In genomic region chr4:152282721-152283120, GRCm38 (mm10) we compare ENCODE assay signal across 8 mouse cellular contexts. TPM values are rescaled to one million over a fixed set of nuclear protein-coding genes. Genes with fewer than 3 reads are reported as not detected.
A peak's percentile ranks its signal among the peaks of the same experiment; 100 is the strongest.
DNase-seq lines count a peak whose midpoint lies in the region; ATAC-seq and TF ChIP-seq lines count a peak whose summit lies in the region.

No protein-coding gene starts in this region.

- no peaks in the 10 kb centered on the region for H3K36me3 ChIP-seq in neural tube, embryonic 11.5 days (ENCODE audit: control insufficient read depth, insufficient read depth, low read length)
- peaks cover 17% of the 10 kb centered on the region for H3K36me3 ChIP-seq in limb, embryonic 14.5 days (ENCODE audit: control insufficient read depth, insufficient read depth, low read length)
- H3K36me3 ChIP-seq in stomach, embryonic 14.5 days (ENCODE audit: control insufficient read depth, insufficient read depth, low read length), result no peaks in the 10 kb centered on the region

- peaks cover 83% of the 10 kb centered on the region for H3K27me3 ChIP-seq in neural tube, embryonic 11.5 days (ENCODE audit: control insufficient read depth, insufficient read depth, low read length)
- H3K27me3 ChIP-seq in limb, embryonic 14.5 days (ENCODE audit: control insufficient read depth, insufficient read depth, low read length), result peaks cover 67% of the 10 kb centered on the region
- peaks cover 61% of the 10 kb centered on the region for H3K27me3 ChIP-seq in stomach, embryonic 14.5 days (ENCODE audit: control insufficient read depth, insufficient read depth, low read length)

- WGBS in neural tube, embryonic 11.5 days, result 21% methylated on average over 20 of the region's 34 CpGs
- 20% methylated on average over 19 of the region's 34 CpGs for WGBS in limb, embryonic 14.5 days
- 21% methylated on average over 30 of the region's 34 CpGs for WGBS in stomach, embryonic 14.5 days

- 0 out of 2 replicates have a peak overlapping the region, but pooled peaks have one; percentile 18 for H3K9ac ChIP-seq in neural tube, embryonic 11.5 days (ENCODE audit: low read length)
- H3K9ac ChIP-seq in limb, embryonic 14.5 days (ENCODE audit: low read depth, low read length, severe bottlenecking), result peak overlapping the region; percentile 45
- H3K9ac ChIP-seq in stomach, embryonic 14.5 days (replicated peaks; ENCODE audit: low read depth, low read length), result 0 out of 2 replicates have a peak overlapping the region, but pooled peaks have one; percentile 21

- peak overlapping the region; percentile 21; the same call in 1 of the 2 replicates for H3K4me3 ChIP-seq in neural tube, embryonic 11.5 days (ENCODE audit: low read depth, low read length)
- H3K4me3 ChIP-seq in limb, embryonic 14.5 days (replicated peaks; ENCODE audit: low read length), result peak overlapping the region; percentile 32
- H3K4me3 ChIP-seq in stomach, embryonic 14.5 days (ENCODE audit: low read depth, low read length), result peak overlapping the region; percentile 18; the same call in 1 of the 2 replicates

- peak overlapping the region; percentile 45 for H3K4me2 ChIP-seq in neural tube, embryonic 11.5 days (ENCODE audit: low read depth)
- H3K4me2 ChIP-seq in limb, embryonic 14.5 days (replicated peaks; ENCODE audit: low read depth, low read length, severe bottlenecking), result peak overlapping the region; percentile 59
- H3K4me2 ChIP-seq in stomach, embryonic 14.5 days (replicated peaks; ENCODE audit: low read depth, low read length), result peak overlapping the region; percentile 52

- ATAC-seq in cerebellum, adult (ENCODE audit: insufficient number of reproducible peaks, low FRiP score, low TSS enrichment), result no peak
- no peak for ATAC-seq in neural tube, embryonic 11.5 days (ENCODE audit: insufficient read depth, low FRiP score, low TSS enrichment)
- ATAC-seq in limb, embryonic 14.5 days (ENCODE audit: low FRiP score, low read depth), result 0 out of 2 replicates have a peak, but pooled peaks have one; percentile 5
- ATAC-seq in stomach, embryonic 14.5 days (ENCODE audit: insufficient number of reproducible peaks, insufficient read depth, low FRiP score, low read depth), result no peak

- DNase-seq in cerebellum, adult 9-11 months, result peak; percentile 62
- no peak for DNase-seq in neural tube, embryonic 11.5 days (ENCODE audit: low spot score)
- DNase-seq in neural tube, embryonic 10.5 days (ENCODE audit: extremely low spot score, low spot score), result no peak
- DNase-seq in limb, embryonic 14.5 days (ENCODE audit: low spot score), result no peak
- DNase-seq in cerebellum, adult 9-10 months, result no peak
- no peak for DNase-seq in layer of hippocampus, postnatal 10 days (ENCODE audit: low spot score in 2 of 2)

- TF ChIP-seq POLR2A in limb, embryonic 14.5 days (IDR thresholded peaks at IDR 0.05; ENCODE audit: borderline replicate concordance, extremely low read depth, insufficient read depth, insufficient read length), result no peak

- H3K9me3 ChIP-seq in neural tube, embryonic 11.5 days (ENCODE audit: control insufficient read depth, low read length), result no peaks in the 10 kb centered on the region
- no peaks in the 10 kb centered on the region for H3K9me3 ChIP-seq in limb, embryonic 14.5 days (ENCODE audit: control insufficient read depth, low read length)
- H3K9me3 ChIP-seq in stomach, embryonic 14.5 days (ENCODE audit: control insufficient read depth, low read depth, low read length), result no peaks in the 10 kb centered on the region

- peaks cover 26% of the 10 kb centered on the region for H3K4me1 ChIP-seq in neural tube, embryonic 11.5 days (ENCODE audit: control insufficient read depth, insufficient read depth, low read length)
- peaks cover 12% of the 10 kb centered on the region; the same call in 1 of the 2 replicates for H3K4me1 ChIP-seq in limb, embryonic 14.5 days (ENCODE audit: control insufficient read depth, insufficient read depth, low read length)
- peaks cover 9% of the 10 kb centered on the region for H3K4me1 ChIP-seq in stomach, embryonic 14.5 days (ENCODE audit: control insufficient read depth, insufficient read depth, low read length)

- no peak overlapping the region for H3K27ac ChIP-seq in neural tube, embryonic 11.5 days (ENCODE audit: low read depth, low read length)
- H3K27ac ChIP-seq in limb, embryonic 14.5 days (replicated peaks; ENCODE audit: low read depth, low read length), result no peak overlapping the region
- H3K27ac ChIP-seq in stomach, embryonic 14.5 days (ENCODE audit: low read length), result no peak overlapping the region

RNA-seq across cellular contexts. Expression of gene Gpr153, which starts 8.7 kb away (rescaled TPM):
- polyA plus RNA-seq in neural tube, embryonic 11.5 days (2014; fragmentation: Nextera tagmentation; extraction: Ambion mirVana), result 8.3 and 8.9 TPM in 2 replicates
- 56.5 and 79.5 TPM in 2 replicates for polyA plus RNA-seq in limb, embryonic 14.5 days (2012; rRNA removed)
- 28.6 and 33.0 TPM in 2 replicates for polyA plus RNA-seq in limb, embryonic 14.5 days (2014; fragmentation: Nextera tagmentation; extraction: Ambion mirVana)
- polyA plus RNA-seq in stomach, embryonic 14.5 days (2014; fragmentation: Nextera tagmentation; extraction: Ambion mirVana), result 14.2 and 19.1 TPM in 2 replicates
- 10 to 100 TPM; 21.4 to 23.1 TPM for total RNA-seq in layer of hippocampus, postnatal 10 days (2021)

RNA-seq across cellular contexts. Expression of gene Hes3, which starts 8.7 kb away (rescaled TPM):
- polyA plus RNA-seq in neural tube, embryonic 11.5 days (2014; fragmentation: Nextera tagmentation; extraction: Ambion mirVana), result 1.6 and 2.3 TPM in 2 replicates
- 0.03 and 0.13 TPM in 2 replicates for polyA plus RNA-seq in limb, embryonic 14.5 days (2012; rRNA removed)
- not detected in 2 replicates for polyA plus RNA-seq in limb, embryonic 14.5 days (2014; fragmentation: Nextera tagmentation; extraction: Ambion mirVana)
- 0.43 TPM in 1 of 2 replicates, not detected in the other for polyA plus RNA-seq in stomach, embryonic 14.5 days (2014; fragmentation: Nextera tagmentation; extraction: Ambion mirVana)
- not detected for total RNA-seq in layer of hippocampus, postnatal 10 days (2021)

RNA-seq across cellular contexts. Expression of gene Icmt, which starts 14.3 kb away (rescaled TPM):
- polyA plus RNA-seq in neural tube, embryonic 11.5 days (2014; fragmentation: Nextera tagmentation; extraction: Ambion mirVana), result 27.1 and 31.3 TPM in 2 replicates
- 26.6 and 30.7 TPM in 2 replicates for polyA plus RNA-seq in limb, embryonic 14.5 days (2012; rRNA removed)
- 27.6 and 32.7 TPM in 2 replicates for polyA plus RNA-seq in limb, embryonic 14.5 days (2014; fragmentation: Nextera tagmentation; extraction: Ambion mirVana)
- polyA plus RNA-seq in stomach, embryonic 14.5 days (2014; fragmentation: Nextera tagmentation; extraction: Ambion mirVana), result 20.2 and 22.6 TPM in 2 replicates
- total RNA-seq in layer of hippocampus, postnatal 10 days (2021), result 10 to 100 TPM; 27.9 to 33.9 TPM

RNA-seq across cellular contexts. Expression of gene Rnf207, which starts 36.1 kb away (rescaled TPM):
- polyA plus RNA-seq in neural tube, embryonic 11.5 days (2014; fragmentation: Nextera tagmentation; extraction: Ambion mirVana), result 2.1 and 2.2 TPM in 2 replicates
- polyA plus RNA-seq in limb, embryonic 14.5 days (2012; rRNA removed), result 0.92 and 1.1 TPM in 2 replicates
- polyA plus RNA-seq in limb, embryonic 14.5 days (2014; fragmentation: Nextera tagmentation; extraction: Ambion mirVana), result 0.39 and 0.50 TPM in 2 replicates
- polyA plus RNA-seq in stomach, embryonic 14.5 days (2014; fragmentation: Nextera tagmentation; extraction: Ambion mirVana), result 1.00 and 1.1 TPM in 2 replicates
- 1 to 10 TPM; 3.1 to 4.0 TPM for total RNA-seq in layer of hippocampus, postnatal 10 days (2021)

RNA-seq across cellular contexts. Expression of gene Rpl22, which starts 42.8 kb away (rescaled TPM):
- polyA plus RNA-seq in neural tube, embryonic 11.5 days (2014; fragmentation: Nextera tagmentation; extraction: Ambion mirVana), result 311 and 312 TPM in 2 replicates
- 296 and 760 TPM in 2 replicates for polyA plus RNA-seq in limb, embryonic 14.5 days (2012; rRNA removed)
- polyA plus RNA-seq in limb, embryonic 14.5 days (2014; fragmentation: Nextera tagmentation; extraction: Ambion mirVana), result 422 and 460 TPM in 2 replicates
- 483 and 497 TPM in 2 replicates for polyA plus RNA-seq in stomach, embryonic 14.5 days (2014; fragmentation: Nextera tagmentation; extraction: Ambion mirVana)
- total RNA-seq in layer of hippocampus, postnatal 10 days (2021), result 100 to 1,000 TPM; 283 to 319 TPM
